Mouse (Mus musculus): ENCODE data around the gene Foxf2.

The Foxf2 gene

GRCm38 (mm10) chr13:31625333-31626101 lies at the start of gene Foxf2:
Gene Foxf2, plus strand, starts transcription at chr13:31625816.
- peak; percentile 66 for DNase-seq (ENCODE audit: low spot score)

- DNase-seq (ENCODE audit: low spot score), result no peak
Observed at GRCm38 (mm10) chr13:31576696-31577095, 48.9 kb upstream of the Foxf2 start.

- DNase-seq (ENCODE audit: low spot score), result peak; percentile 47
Observed at GRCm38 (mm10) chr13:31577576-31577975, 48.0 kb upstream of the Foxf2 start.

GRCm38 (mm10) chr13:31578389-31578788 lies 47.2 kb upstream of the Foxf2 start:
- no peak for DNase-seq (ENCODE audit: low spot score)

- no peak for DNase-seq (ENCODE audit: low spot score)
Observed at GRCm38 (mm10) chr13:31579866-31580265, 45.8 kb upstream of the Foxf2 start.

- no peak for DNase-seq (ENCODE audit: low spot score)
Observed at GRCm38 (mm10) chr13:31587341-31587740, 38.3 kb upstream of the Foxf2 start.

GRCm38 (mm10) chr13:31599576-31599975 lies 26.0 kb upstream of the Foxf2 start:
- DNase-seq (ENCODE audit: low spot score), result peak; percentile 1

- no peak for DNase-seq (ENCODE audit: low spot score)
Observed at GRCm38 (mm10) chr13:31603964-31604363, 21.7 kb upstream of the Foxf2 start.

- DNase-seq (ENCODE audit: low spot score), result no peak
Observed at GRCm38 (mm10) chr13:31614724-31615465, 10.7 kb upstream of the Foxf2 start.

GRCm38 (mm10) chr13:31615561-31616165 lies 10.0 kb upstream of the Foxf2 start:
- DNase-seq (ENCODE audit: low spot score), result no peak

- no peak for DNase-seq (ENCODE audit: low spot score)
Observed at GRCm38 (mm10) chr13:31618001-31618400, 7.6 kb upstream of the Foxf2 start.

GRCm38 (mm10) chr13:31618416-31618815 lies 7.2 kb upstream of the Foxf2 start:
- peak; percentile 79 for DNase-seq (ENCODE audit: low spot score)

- DNase-seq (ENCODE audit: low spot score), result no peak
Observed at GRCm38 (mm10) chr13:31618919-31619655, 6.5 kb upstream of the Foxf2 start.

- no peak for DNase-seq (ENCODE audit: low spot score)
Observed at GRCm38 (mm10) chr13:31619826-31620498, 5.7 kb upstream of the Foxf2 start.

GRCm38 (mm10) chr13:31620499-31620847 lies 5.1 kb upstream of the Foxf2 start:
- no peak for DNase-seq (ENCODE audit: low spot score)

- no peak for DNase-seq (ENCODE audit: low spot score)
Observed at GRCm38 (mm10) chr13:31620937-31621336, 4.7 kb upstream of the Foxf2 start.

- DNase-seq (ENCODE audit: low spot score), result no peak
Observed at GRCm38 (mm10) chr13:31621741-31622140, 3.9 kb upstream of the Foxf2 start.

GRCm38 (mm10) chr13:31622371-31622770 lies 3.2 kb upstream of the Foxf2 start:
- DNase-seq (ENCODE audit: low spot score), result no peak

- no peak for DNase-seq (ENCODE audit: low spot score)
Observed at GRCm38 (mm10) chr13:31623291-31623690, 2.3 kb upstream of the Foxf2 start.

- DNase-seq (ENCODE audit: low spot score), result peak; percentile 64
Observed at GRCm38 (mm10) chr13:31623906-31624860, 1.4 kb upstream of the Foxf2 start.

GRCm38 (mm10) chr13:31624966-31625332 lies 667 bp upstream of the Foxf2 start:
- DNase-seq (ENCODE audit: low spot score), result no peak

Measured in embryo, embryonic 10 days (tissue).